Mouse (Mus musculus): ENCODE data around the gene Pcyt2. TPM values are rescaled to one million over a fixed set of nuclear protein-coding genes. Genes with fewer than 3 reads are reported as not detected.

The Pcyt2 gene
- polyA plus RNA-seq, 1 experiment, result not detected

GRCm38 (mm10) chr11:120562949-120563348 is 54.8 kb downstream of the Pcyt2 start:
- WGBS, result 96% methylated on average over 13 of the region's 13 CpGs
- H3K4me3 ChIP-seq (ENCODE audit: insufficient read depth, low read depth, low read length), result no peak overlapping the region

GRCm38 (mm10) chr11:120560952-120561728 is 56.6 kb downstream of the Pcyt2 start:
- 91% methylated on average over 13 of the region's 13 CpGs for WGBS
- H3K4me3 ChIP-seq (ENCODE audit: insufficient read depth, low read depth, low read length), result no peak overlapping the region
- H3K27ac ChIP-seq (ENCODE audit: insufficient read depth, low read depth, low read length), result no peak overlapping the region
- TF ChIP-seq CTCF (IDR thresholded peaks at IDR 0.05; ENCODE audit: insufficient read depth, low read depth, low read length) (no peak), POLR2A (IDR thresholded peaks at IDR 0.05; ENCODE audit: insufficient read depth, low read depth, low read length) (no peak)
- H3K4me1 ChIP-seq (ENCODE audit: control insufficient read depth, insufficient read depth, low read length), result no peaks in the 10 kb centered on the region

More at GRCm38 (mm10) chr11:120562949-120563348, 54.8 kb downstream of the Pcyt2 start:
- Histone ChIP-seq H3K4me1 (ENCODE audit: control insufficient read depth, insufficient read depth, low read length) (no peaks in the 10 kb centered on the region), H3K27ac (ENCODE audit: insufficient read depth, low read depth, low read length) (no peak overlapping the region)
- no peak for TF ChIP-seq POLR2A (IDR thresholded peaks at IDR 0.05; ENCODE audit: insufficient read depth, low read depth, low read length)
- TF ChIP-seq CTCF (IDR thresholded peaks at IDR 0.05; ENCODE audit: insufficient read depth, low read depth, low read length), result no peak

Other genes starting within 250 kb of the Pcyt2 start
- not detected in 2 replicates for gene Faap100, start 239.2 kb downstream of the Pcyt2 start, polyA plus RNA-seq (2012; ENCODE audit: insufficient read depth, insufficient read length, low replicate concordance, missing spikeins)
- not detected in 2 replicates for gene Nploc4, start 180.2 kb downstream of the Pcyt2 start, polyA plus RNA-seq (2012; ENCODE audit: insufficient read depth, insufficient read length, low replicate concordance, missing spikeins)
- not detected in 2 replicates for gene Tspan10, start 175.3 kb downstream of the Pcyt2 start, polyA plus RNA-seq (2012; ENCODE audit: insufficient read depth, insufficient read length, low replicate concordance, missing spikeins)
- gene Pde6g, start 164.4 kb downstream of the Pcyt2 start, polyA plus RNA-seq (2012; ENCODE audit: insufficient read depth, insufficient read length, low replicate concordance, missing spikeins), result not detected in 2 replicates
- not detected in 2 replicates for gene Oxld1, start 159.9 kb downstream of the Pcyt2 start, polyA plus RNA-seq (2012; ENCODE audit: insufficient read depth, insufficient read length, low replicate concordance, missing spikeins)
- gene Ccdc137, start 159.8 kb downstream of the Pcyt2 start, polyA plus RNA-seq (2012; ENCODE audit: insufficient read depth, insufficient read length, low replicate concordance, missing spikeins), result not detected in 2 replicates
- gene Arl16, start 150.3 kb downstream of the Pcyt2 start, polyA plus RNA-seq (2012; ENCODE audit: insufficient read depth, insufficient read length, low replicate concordance, missing spikeins), result not detected in 2 replicates
- gene Mrpl12, start 133.3 kb downstream of the Pcyt2 start, polyA plus RNA-seq (2012; ENCODE audit: insufficient read depth, insufficient read length, low replicate concordance, missing spikeins), result not detected in 2 replicates
- gene Slc25a10, start 126.1 kb downstream of the Pcyt2 start, polyA plus RNA-seq (2012; ENCODE audit: insufficient read depth, insufficient read length, low replicate concordance, missing spikeins), result not detected in 2 replicates
- not detected in 2 replicates for gene Gcgr, start 87.2 kb downstream of the Pcyt2 start, polyA plus RNA-seq (2012; ENCODE audit: insufficient read depth, insufficient read length, low replicate concordance, missing spikeins)
- not detected in 2 replicates for gene Mcrip1, start 68.2 kb downstream of the Pcyt2 start, polyA plus RNA-seq (2012; ENCODE audit: insufficient read depth, insufficient read length, low replicate concordance, missing spikeins)
- gene Ppp1r27, start 66.8 kb downstream of the Pcyt2 start, polyA plus RNA-seq (2012; ENCODE audit: insufficient read depth, insufficient read length, low replicate concordance, missing spikeins), result not detected in 2 replicates
- 309 TPM in 1 of 2 replicates, not detected in the other for gene P4hb, start 44.7 kb downstream of the Pcyt2 start, polyA plus RNA-seq (2012; ENCODE audit: insufficient read depth, insufficient read length, low replicate concordance, missing spikeins)
- gene Arhgdia, start 36.3 kb downstream of the Pcyt2 start, polyA plus RNA-seq (2012; ENCODE audit: insufficient read depth, insufficient read length, low replicate concordance, missing spikeins), result 143 TPM in 1 of 2 replicates, not detected in the other
- not detected in 2 replicates for gene Alyref, start 19.6 kb downstream of the Pcyt2 start, polyA plus RNA-seq (2012; ENCODE audit: insufficient read depth, insufficient read length, low replicate concordance, missing spikeins)
- not detected in 2 replicates for gene Anapc11, start 19.5 kb downstream of the Pcyt2 start, polyA plus RNA-seq (2012; ENCODE audit: insufficient read depth, insufficient read length, low replicate concordance, missing spikeins)
- gene Npb, start 9.5 kb downstream of the Pcyt2 start, polyA plus RNA-seq (2012; ENCODE audit: insufficient read depth, insufficient read length, low replicate concordance, missing spikeins), result not detected in 2 replicates
- gene Sirt7, start 7.3 kb upstream of the Pcyt2 start, polyA plus RNA-seq (2012; ENCODE audit: insufficient read depth, insufficient read length, low replicate concordance, missing spikeins), result not detected in 2 replicates
- gene Mafg, start 15.7 kb upstream of the Pcyt2 start, polyA plus RNA-seq (2012; ENCODE audit: insufficient read depth, insufficient read length, low replicate concordance, missing spikeins), result 234 TPM in 1 of 2 replicates, not detected in the other
- gene Pycr1, start 25.8 kb upstream of the Pcyt2 start, polyA plus RNA-seq (2012; ENCODE audit: insufficient read depth, insufficient read length, low replicate concordance, missing spikeins), result not detected in 2 replicates
- gene Myadml2, start 30.2 kb upstream of the Pcyt2 start, polyA plus RNA-seq (2012; ENCODE audit: insufficient read depth, insufficient read length, low replicate concordance, missing spikeins), result not detected in 2 replicates
- not detected in 2 replicates for gene Notum, start 43.2 kb upstream of the Pcyt2 start, polyA plus RNA-seq (2012; ENCODE audit: insufficient read depth, insufficient read length, low replicate concordance, missing spikeins)
- gene Aspscr1, start 55.0 kb upstream of the Pcyt2 start, polyA plus RNA-seq (2012; ENCODE audit: insufficient read depth, insufficient read length, low replicate concordance, missing spikeins), result not detected in 2 replicates
- gene Cenpx, start 95.8 kb upstream of the Pcyt2 start, polyA plus RNA-seq (2012; ENCODE audit: insufficient read depth, insufficient read length, low replicate concordance, missing spikeins), result not detected in 2 replicates
- not detected in 2 replicates for gene Lrrc45, start 96.0 kb upstream of the Pcyt2 start, polyA plus RNA-seq (2012; ENCODE audit: insufficient read depth, insufficient read length, low replicate concordance, missing spikeins)
- not detected in 2 replicates for gene Rac3, start 103.5 kb upstream of the Pcyt2 start, polyA plus RNA-seq (2012; ENCODE audit: insufficient read depth, insufficient read length, low replicate concordance, missing spikeins)
- not detected in 2 replicates for gene Dcxr, start 109.3 kb upstream of the Pcyt2 start, polyA plus RNA-seq (2012; ENCODE audit: insufficient read depth, insufficient read length, low replicate concordance, missing spikeins)
- gene Cbr2, start 114.2 kb upstream of the Pcyt2 start, polyA plus RNA-seq (2012; ENCODE audit: insufficient read depth, insufficient read length, low replicate concordance, missing spikeins), result not detected in 2 replicates
- gene Hmga1b, start 144.9 kb upstream of the Pcyt2 start, polyA plus RNA-seq (2012; ENCODE audit: insufficient read depth, insufficient read length, low replicate concordance, missing spikeins), result not detected in 2 replicates
- gene Rfng, start 166.3 kb upstream of the Pcyt2 start, polyA plus RNA-seq (2012; ENCODE audit: insufficient read depth, insufficient read length, low replicate concordance, missing spikeins), result not detected in 2 replicates
- gene Gps1, start 166.3 kb upstream of the Pcyt2 start, polyA plus RNA-seq (2012; ENCODE audit: insufficient read depth, insufficient read length, low replicate concordance, missing spikeins), result not detected in 2 replicates
- gene Dus1l, start 178.5 kb upstream of the Pcyt2 start, polyA plus RNA-seq (2012; ENCODE audit: insufficient read depth, insufficient read length, low replicate concordance, missing spikeins), result not detected in 2 replicates
- gene Fasn, start 206.6 kb upstream of the Pcyt2 start, polyA plus RNA-seq (2012; ENCODE audit: insufficient read depth, insufficient read length, low replicate concordance, missing spikeins), result not detected in 2 replicates